Mouse (Mus musculus) gastrocnemius, postnatal 14 days (tissue): ENCODE measurements at regions not wholly inside any gene's neighbourhood (a gene's known extent, or its start where the extent isn't known, plus 50 kb on each side); places are given as distances from the start of the nearest gene placed in this dataset.

ENCODE experiments used
- DNase-seq: peaks from one replicate; pipeline ENCODE4 v3.0.0; 2021; ENCODE audit warnings: mixed read lengths
- intact Hi-C: fragments of 180-260 bp; cut with DNase I; formaldehyde crosslinking; loops from one replicate; pipeline ENCODE4 v1.15.1; 2025; ENCODE audit warnings: low total_unique reads

GRCm38 (mm10) chr2:74974595-74975325 is 149.2 kb downstream of the Mtx2 start:
- intact Hi-C loops, result no loop called here
- DNase-seq, result no peak

GRCm38 (mm10) chr2:74977348-74977747 is 151.7 kb downstream of the Mtx2 start:
- intact Hi-C loops, result no loop called here
- no peak for DNase-seq

GRCm38 (mm10) chr2:74977828-74978227 is 152.2 kb downstream of the Mtx2 start:
- DNase-seq, result no peak
- intact Hi-C loops, result no loop called here

DNA sequence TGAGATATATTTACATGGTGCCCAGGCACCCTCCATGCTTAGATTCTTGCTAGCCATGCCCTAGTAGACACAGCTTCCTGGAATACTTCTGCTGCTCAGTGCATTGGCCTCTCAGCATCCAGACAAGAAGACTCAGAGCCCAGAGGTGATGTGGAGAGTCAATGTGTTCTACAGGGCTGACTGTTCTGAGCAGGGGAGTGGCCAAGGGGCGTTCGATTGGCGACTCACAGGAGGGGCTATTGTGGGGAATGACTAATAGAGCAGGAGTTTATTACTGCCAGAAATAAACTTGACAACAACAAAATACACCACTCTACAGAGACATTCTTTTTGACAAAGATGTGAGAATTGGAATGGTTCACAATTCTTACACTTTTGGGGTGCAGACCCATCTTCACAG is 156.3 kb downstream of the Mtx2 start:
- DNase-seq, result no peak
- intact Hi-C loops, result no loop called here

DNA sequence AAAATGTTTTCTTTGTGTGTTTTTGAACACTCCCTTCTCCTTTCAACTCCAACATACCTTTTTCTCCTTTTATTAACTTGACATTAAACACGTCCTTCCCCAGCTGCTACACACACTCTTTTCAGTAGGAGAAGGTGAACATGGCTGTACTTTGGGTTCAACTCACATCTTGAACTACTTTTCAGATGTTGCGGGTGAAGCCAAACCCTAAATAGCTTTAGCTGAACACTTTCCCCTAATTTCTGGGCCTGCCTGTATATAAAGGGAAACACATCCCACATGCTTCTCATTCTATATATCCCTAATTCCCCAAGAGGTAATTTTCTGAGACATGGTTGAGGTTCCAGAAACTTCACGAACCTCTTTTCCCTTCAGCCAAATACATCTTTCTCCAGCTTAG is 168.2 kb downstream of the Mtx2 start:
- intact Hi-C loops, result no loop called here
- DNase-seq, result no peak

DNA sequence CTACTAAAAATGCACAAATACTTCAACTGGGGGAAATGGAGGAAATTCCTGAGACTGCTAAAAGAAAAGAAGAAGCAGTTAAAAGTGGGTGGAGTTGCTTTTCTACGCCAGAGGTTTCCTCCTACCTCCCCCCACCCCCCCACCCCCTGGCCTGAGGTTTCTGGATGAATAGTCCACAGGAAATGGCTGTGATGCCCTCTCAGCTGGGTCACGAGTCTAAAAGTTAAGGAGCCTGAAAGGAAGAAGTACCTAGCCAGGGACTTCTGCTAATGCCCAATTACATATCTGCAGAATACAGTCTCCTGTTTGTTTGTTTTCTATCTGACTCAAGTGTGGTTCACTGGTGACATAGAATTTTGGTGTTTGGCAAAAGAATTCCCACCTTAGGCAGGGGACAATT is 169.4 kb downstream of the Mtx2 start:
- DNase-seq, result no peak
- intact Hi-C loops, result no loop called here

- intact Hi-C loops, result no loop called here
- DNase-seq, result no peak
Observed at GRCm38 (mm10) chr2:74997736-74998135, 172.1 kb downstream of the Mtx2 start.

- DNase-seq, result peak; percentile 71
- intact Hi-C loops, result no loop called here
Observed at GRCm38 (mm10) chr2:75000368-75000796, 174.8 kb downstream of the Mtx2 start.

GRCm38 (mm10) chr2:75002562-75002961 is 177.0 kb downstream of the Mtx2 start:
- intact Hi-C loops, result no loop called here
- no peak for DNase-seq

DNA sequence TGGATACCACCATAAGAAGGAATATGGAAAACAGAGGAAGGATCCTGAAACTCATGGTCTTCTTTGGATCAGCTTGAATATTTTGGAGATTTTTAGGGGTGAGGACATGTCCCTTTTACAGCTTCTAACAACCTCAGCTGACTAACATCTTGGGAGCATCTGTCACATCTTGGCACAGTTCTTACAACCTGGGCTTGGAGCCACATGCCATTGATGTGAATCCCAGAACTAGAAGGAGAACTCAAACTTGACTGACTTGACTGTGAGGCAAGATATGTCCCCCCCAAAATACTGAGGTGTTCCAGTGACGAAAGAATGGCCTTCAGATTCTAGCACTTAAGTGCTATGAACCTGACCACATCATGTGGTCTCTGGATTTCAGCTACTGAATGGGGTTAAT is 182.5 kb downstream of the Mtx2 start:
- no peak for DNase-seq
- intact Hi-C loops, result no loop called here

DNA sequence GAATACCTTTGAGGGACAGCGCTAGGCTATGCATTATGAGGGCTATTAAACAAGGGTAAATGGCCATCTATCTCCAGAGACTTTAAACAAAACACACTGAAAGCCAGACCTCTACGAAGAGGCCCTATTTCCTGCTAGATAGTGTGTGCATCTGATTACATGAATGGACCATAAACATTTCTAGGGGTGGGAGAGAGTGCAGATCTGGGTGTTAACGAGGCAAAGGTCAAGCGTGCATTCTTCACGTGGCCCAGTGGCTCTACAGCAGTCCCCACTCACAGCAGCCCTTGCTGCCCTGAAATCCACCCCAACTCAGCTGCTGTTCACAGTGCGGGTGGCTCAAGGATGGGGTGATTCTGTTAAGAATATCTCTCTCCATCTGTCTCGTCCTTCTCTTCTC is 185.0 kb downstream of the Mtx2 start:
- intact Hi-C loops, result no loop called here

GRCm38 (mm10) chr2:75012046-75012445 is 186.4 kb downstream of the Mtx2 start:
- intact Hi-C loops, result no loop called here
- DNase-seq, result no peak

More for the DNA sequence above, 185.0 kb downstream of the Mtx2 start:
- no peak for DNase-seq

- intact Hi-C loops, result no loop called here
- no peak for DNase-seq
Observed at GRCm38 (mm10) chr2:75014994-75015728, 189.6 kb downstream of the Mtx2 start.

- intact Hi-C loops, result no loop called here
- DNase-seq, result peak; percentile 14
Observed at GRCm38 (mm10) chr2:75019459-75019858, 193.9 kb downstream of the Mtx2 start.

- DNase-seq, result no peak
- intact Hi-C loops, result no loop called here
Observed at GRCm38 (mm10) chr2:75021639-75022038, 196.0 kb downstream of the Mtx2 start.

- intact Hi-C loops, result no loop called here
- no peak for DNase-seq
Observed at GRCm38 (mm10) chr2:75028151-75028550, 202.5 kb downstream of the Mtx2 start.

GRCm38 (mm10) chr2:75029089-75029693 is 203.6 kb downstream of the Mtx2 start:
- intact Hi-C loops, result no loop called here

DNA sequence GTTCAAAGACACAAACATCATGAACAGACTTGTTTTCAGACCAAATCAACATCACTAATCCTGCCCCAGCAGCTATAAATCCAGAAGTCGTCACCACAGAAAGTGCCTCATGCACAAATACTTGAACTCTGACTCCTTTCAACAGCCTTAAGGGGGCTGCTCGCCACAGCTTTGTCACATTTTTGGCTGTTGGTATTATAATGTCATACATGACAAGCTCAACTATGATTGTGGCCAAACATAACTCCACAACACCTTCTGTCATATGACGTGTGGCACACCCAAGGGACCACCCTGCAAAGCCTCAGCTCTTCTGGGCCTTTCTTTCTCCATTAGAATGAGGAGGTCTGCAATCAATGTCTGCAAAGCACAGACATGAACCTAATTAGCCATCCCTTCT is 209.1 kb downstream of the Mtx2 start:
- no peak for DNase-seq
- intact Hi-C loops, result no loop called here

More at GRCm38 (mm10) chr2:75029089-75029693, 203.6 kb downstream of the Mtx2 start:
- DNase-seq, result no peak

DNA sequence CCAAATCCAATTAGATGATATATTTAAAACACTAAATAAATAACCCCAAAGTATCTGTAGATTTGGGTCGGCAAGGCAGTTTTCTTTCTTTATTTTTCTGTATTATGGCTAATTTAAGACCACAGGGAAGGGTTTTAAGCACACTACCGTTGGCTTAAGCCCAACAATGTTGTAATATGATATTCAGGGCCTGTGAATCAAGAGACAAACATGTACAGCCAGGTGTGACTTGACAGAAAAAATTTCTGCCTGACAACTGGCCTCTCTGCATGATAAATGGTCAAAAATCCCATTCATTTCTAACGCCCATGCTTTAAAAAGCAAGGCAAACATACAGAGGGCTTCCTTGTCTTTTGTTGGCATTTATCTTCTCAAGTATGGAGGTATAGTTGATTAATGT is 213.5 kb downstream of the Mtx2 start:
- intact Hi-C loops, result no loop called here
- no peak for DNase-seq

GRCm38 (mm10) chr2:75046892-75047291 is 221.3 kb downstream of the Mtx2 start:
- no peak for DNase-seq
- intact Hi-C loops, result no loop called here

GRCm38 (mm10) chr2:75048071-75048470 is 222.5 kb downstream of the Mtx2 start:
- intact Hi-C loops, result no loop called here

More at GRCm38 (mm10) chr2:75048071-75048470, 222.5 kb downstream of the Mtx2 start:
- DNase-seq, result no peak
